Mouse (Mus musculus): ENCODE results near the gene Shmt1.

DNA sequence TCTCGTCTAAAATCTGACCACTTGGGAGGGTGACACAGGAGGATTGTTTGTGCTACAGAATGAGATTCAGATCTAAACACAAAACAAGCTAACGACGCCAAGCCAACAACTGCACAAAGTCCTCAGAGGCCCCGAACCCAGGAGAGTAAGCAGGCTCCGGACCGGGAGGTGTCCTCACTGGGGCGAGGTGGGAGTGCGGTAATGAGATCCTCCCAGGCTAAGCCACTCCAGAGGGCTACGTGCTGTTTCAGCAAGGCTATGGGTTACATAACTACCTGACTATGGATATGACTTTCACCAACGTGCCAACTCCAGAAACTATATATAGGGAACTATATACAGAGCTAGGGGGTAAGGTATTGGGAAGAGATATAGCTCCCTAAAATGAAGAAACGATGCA lies 15.2 kb downstream of the Shmt1 start:
- TF ChIP-seq POLR2A (IDR thresholded peaks at IDR 0.05; ENCODE audit: low read depth, low read length) (no peak), CTCF (IDR thresholded peaks at IDR 0.05; ENCODE audit: extremely low read depth, insufficient read length, insufficient replicate concordance, low read depth, low read length) (no peak)
